Comparison of ENCODE assay signal across 9 mouse cellular contexts in the genomic region with DNA sequence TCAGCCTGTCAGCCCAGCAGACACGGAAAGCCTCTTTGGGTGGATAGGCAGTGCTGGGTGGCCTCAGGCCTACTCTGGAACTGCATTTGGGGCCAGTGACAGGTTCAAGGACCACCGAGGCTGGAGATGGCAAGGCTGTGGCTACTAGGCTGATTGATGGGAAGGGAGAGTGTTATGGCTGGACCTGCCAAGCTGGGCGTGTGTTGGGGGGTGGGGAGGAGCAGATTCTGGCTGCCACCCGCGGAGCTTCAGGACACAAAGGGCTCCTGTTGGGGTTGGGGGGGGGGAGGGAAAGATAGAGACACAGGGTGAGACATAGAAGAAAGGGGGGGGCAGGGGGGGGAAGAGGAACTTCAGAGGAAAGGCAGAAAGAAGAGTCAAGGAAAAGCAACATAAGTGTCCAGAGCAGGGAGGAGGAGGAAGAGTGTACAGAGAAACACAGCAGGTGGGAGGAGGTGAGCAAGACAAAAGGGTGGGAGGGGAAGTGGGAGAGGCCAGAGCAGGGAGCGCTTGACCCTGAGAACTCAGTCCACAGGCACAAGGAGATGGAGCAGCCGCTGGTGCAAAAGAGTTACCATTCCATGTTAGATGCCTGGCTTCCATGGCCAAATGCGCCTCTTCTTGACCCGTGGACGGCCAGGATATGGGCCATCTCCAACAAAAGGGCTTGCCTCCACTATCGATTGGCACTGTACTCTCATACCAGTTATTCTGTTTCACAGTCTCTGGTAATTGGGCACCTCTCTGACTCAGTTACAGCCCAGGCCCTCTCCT. TPM values are rescaled to one million over a fixed set of nuclear protein-coding genes. Genes with fewer than 3 reads are reported as not detected.
A peak's percentile ranks its signal among the peaks of the same experiment; 100 is the strongest.
DNase-seq lines count a peak whose midpoint lies in the region; ATAC-seq and TF ChIP-seq lines count a peak whose summit lies in the region.
"Had no signal": no experiment of that assay in that cellular context is flagged by ENCODE, and none has a peak within 500 bp of the region (broad histone marks: within the 10 kb centered on the region; RNA-seq: fewer than 3 reads in every experiment).

No protein-coding gene starts in this region.

- TF ChIP-seq CTCF in E14TG2a.4 (conservative IDR thresholded peaks at IDR 0.05; ENCODE audit: low read length) = no peak

- WGBS in forebrain, embryonic 15.5 days = 26% methylated on average over 11 of the region's 11 CpGs
- WGBS in liver, embryonic 16.5 days (ENCODE audit: insufficient replicate concordance) = 53% methylated on average over 11 of the region's 11 CpGs

- H3K27ac ChIP-seq in forebrain, embryonic 15.5 days (replicated peaks) = no peak overlapping the region
- peak overlapping the region; percentile 94 for H3K27ac ChIP-seq in liver, embryonic 16.5 days (ENCODE audit: low read length)

- peak overlapping the region; percentile 90 for H3K4me2 ChIP-seq in forebrain, embryonic 15.5 days (replicated peaks)
- peak overlapping the region; percentile 99 for H3K4me2 ChIP-seq in liver, embryonic 16.5 days (ENCODE audit: low read depth, low read length)

- peaks cover 29% of the 10 kb centered on the region for H3K9me3 ChIP-seq in E14TG2a.4 (ENCODE audit: low read length)
- no peaks in the 10 kb centered on the region for H3K9me3 ChIP-seq in forebrain, embryonic 15.5 days
- no peaks in the 10 kb centered on the region for H3K9me3 ChIP-seq in liver, embryonic 16.5 days (replicated peaks; ENCODE audit: control insufficient read depth, low read length)

- H3K27me3 ChIP-seq in E14TG2a.4 (ENCODE audit: insufficient read depth, low read length) = no peaks in the 10 kb centered on the region
- H3K27me3 ChIP-seq in forebrain, embryonic 15.5 days = no peaks in the 10 kb centered on the region
- no peaks in the 10 kb centered on the region for H3K27me3 ChIP-seq in liver, embryonic 16.5 days (ENCODE audit: control insufficient read depth, insufficient read depth, low read depth, low read length)

- peak overlapping the region; percentile 88 for H3K4me3 ChIP-seq in E14TG2a.4 (replicated peaks; ENCODE audit: low read length)
- H3K4me3 ChIP-seq in forebrain, embryonic 15.5 days = peak overlapping the region; percentile 72
- peak overlapping the region; percentile 85 for H3K4me3 ChIP-seq in liver, embryonic 16.5 days (ENCODE audit: low read depth, low read length)

- peaks cover 62% of the 10 kb centered on the region for H3K4me1 ChIP-seq in E14TG2a.4 (replicated peaks; ENCODE audit: low read depth, low read length)
- H3K4me1 ChIP-seq in forebrain, embryonic 15.5 days = peaks cover 40% of the 10 kb centered on the region
- peaks cover 66% of the 10 kb centered on the region for H3K4me1 ChIP-seq in liver, embryonic 16.5 days (ENCODE audit: control insufficient read depth, low read depth, low read length)

- ATAC-seq in forebrain, embryonic 15.5 days (replicated peaks) = no peak
- no peak for ATAC-seq in liver, embryonic 16.5 days (ENCODE audit: low read depth)

- peaks cover 46% of the 10 kb centered on the region for H3K36me3 ChIP-seq in E14TG2a.4 (ENCODE audit: insufficient read depth, low read length)
- peaks cover 14% of the 10 kb centered on the region; the same call in 1 of the 2 replicates for H3K36me3 ChIP-seq in forebrain, embryonic 15.5 days
- H3K36me3 ChIP-seq in liver, embryonic 16.5 days (ENCODE audit: control insufficient read depth, insufficient read depth) = peaks cover 13% of the 10 kb centered on the region

- 0 out of 2 replicates have a peak overlapping the region, but pooled peaks have one; percentile 85 for H3K9ac ChIP-seq in forebrain, embryonic 15.5 days (replicated peaks)
- peak overlapping the region; percentile 83 for H3K9ac ChIP-seq in liver, embryonic 16.5 days (ENCODE audit: low read depth, low read length)

- peak; percentile 34 for DNase-seq in cerebellum, adult 8-10 months
- DNase-seq in cerebellum, adult 11 months = no peak
- no peak for DNase-seq in right cerebral cortex, postnatal 14 days
- no peak for DNase-seq in left cerebral cortex, adult 9 months (ENCODE audit: low spot score in 2 of 2)
- no peak for DNase-seq in adipocyte (ENCODE audit: low spot score)
- DNase-seq: lung, postnatal 14 days had no signal

RNA-seq across cellular contexts. Expression of a gene that starts 3.0 kb away (rescaled TPM):
- 86.4 and 96.1 TPM in 2 replicates for polyA plus RNA-seq in forebrain, embryonic 15.5 days (2015; fragmentation: Nextera tagmentation; extraction: Ambion mirVana)
- 27.7 and 31.6 TPM in 2 replicates for polyA plus RNA-seq in liver, embryonic 16.5 days (2015; fragmentation: Nextera tagmentation; extraction: Ambion mirVana)

RNA-seq across cellular contexts. Expression of a gene that starts 3.1 kb away (rescaled TPM):
- 19.2 and 19.8 TPM in 2 replicates for polyA plus RNA-seq in forebrain, embryonic 15.5 days (2015; fragmentation: Nextera tagmentation; extraction: Ambion mirVana)
- polyA plus RNA-seq in liver, embryonic 16.5 days (2015; fragmentation: Nextera tagmentation; extraction: Ambion mirVana) = 9.7 and 11.5 TPM in 2 replicates

RNA-seq across cellular contexts. Expression of a gene that starts 18.4 kb away (rescaled TPM):
- polyA plus RNA-seq in forebrain, embryonic 15.5 days (2015; fragmentation: Nextera tagmentation; extraction: Ambion mirVana) = 3.5 and 3.7 TPM in 2 replicates
- 0.32 and 0.39 TPM in 2 replicates for polyA plus RNA-seq in liver, embryonic 16.5 days (2015; fragmentation: Nextera tagmentation; extraction: Ambion mirVana)

RNA-seq across cellular contexts. Expression of a gene that starts 19.8 kb away (rescaled TPM):
- 0.80 and 0.91 TPM in 2 replicates for polyA plus RNA-seq in forebrain, embryonic 15.5 days (2015; fragmentation: Nextera tagmentation; extraction: Ambion mirVana)
- polyA plus RNA-seq in liver, embryonic 16.5 days (2015; fragmentation: Nextera tagmentation; extraction: Ambion mirVana) = 5.1 and 6.1 TPM in 2 replicates

RNA-seq across cellular contexts. Expression of a gene that starts 21.5 kb away (rescaled TPM):
- 51.8 and 54.4 TPM in 2 replicates for polyA plus RNA-seq in forebrain, embryonic 15.5 days (2015; fragmentation: Nextera tagmentation; extraction: Ambion mirVana)
- polyA plus RNA-seq in liver, embryonic 16.5 days (2015; fragmentation: Nextera tagmentation; extraction: Ambion mirVana) = 1.4 and 2.3 TPM in 2 replicates
